Mouse (Mus musculus) mouse embryonic stem cell (cell line): ENCODE data around the gene Tardbp.

ENCODE experiments used
- in situ Hi-C, 2 experiments: fragments of 300-500 bp; cut with MboI; formaldehyde crosslinking; loops; 1 replicate in 1 of 2; 3 replicates in 1 of 2; pipeline ENCODE4 v1.14.3; 2019 to 2020; ENCODE audit warnings: low sequenced_read_pairs in 2 of 2, low pct_unique_long_range_greater_than_20kb in 1 of 2, mixed read lengths in 1 of 2; ENCODE audit not compliant: unreplicated experiment in 1 of 2

Tardbp gene

DNA sequence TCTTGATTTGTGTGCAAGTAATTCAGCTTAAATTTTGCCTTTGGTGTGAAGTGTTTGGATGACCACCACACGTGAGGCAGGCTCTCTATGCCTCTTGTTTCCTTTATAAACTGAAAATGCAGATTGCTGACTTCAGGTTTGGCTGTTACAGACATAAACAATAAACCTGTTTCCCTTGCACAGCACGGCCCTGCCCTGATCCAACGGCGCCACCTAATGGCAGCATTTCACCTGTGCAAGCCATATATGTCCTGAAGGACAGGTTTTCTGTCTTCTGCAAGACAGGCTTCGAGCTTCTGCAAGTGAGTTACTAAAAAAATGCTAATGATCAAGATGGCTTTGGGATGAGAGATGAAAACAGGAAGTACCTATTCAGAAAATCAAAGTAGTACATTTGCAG lies 19.1 kb downstream of the Tardbp start:
- in situ Hi-C loops: no loop called here

GRCm38 (mm10) chr4:148604541-148605165 lies 22.2 kb downstream of the Tardbp start:
- in situ Hi-C loops: no loop called here

DNA sequence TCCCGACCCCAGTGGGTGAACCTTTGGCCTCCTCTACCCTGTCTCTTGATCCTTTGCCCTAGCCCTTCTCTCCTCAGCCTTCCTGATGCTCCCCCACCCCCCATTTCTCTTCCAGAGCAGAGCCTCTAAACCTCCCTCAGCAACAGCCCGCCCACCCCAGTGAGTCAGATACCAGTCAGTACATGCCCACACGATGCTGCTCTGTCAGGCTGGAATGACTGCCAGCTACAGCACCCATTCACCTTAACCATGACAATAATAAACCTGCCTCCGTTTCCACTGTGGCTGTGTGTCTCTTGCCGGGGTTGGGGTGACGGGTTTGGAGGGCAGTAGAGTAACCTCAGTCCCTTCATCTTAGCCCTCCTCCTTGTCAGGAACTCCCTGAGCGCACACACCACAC lies 22.7 kb downstream of the Tardbp start:
- in situ Hi-C loops: no loop called here

- in situ Hi-C loops: no loop called here
These were observed 23.3 kb downstream of the Tardbp start for GRCm38 (mm10) chr4:148603376-148604139.

DNA sequence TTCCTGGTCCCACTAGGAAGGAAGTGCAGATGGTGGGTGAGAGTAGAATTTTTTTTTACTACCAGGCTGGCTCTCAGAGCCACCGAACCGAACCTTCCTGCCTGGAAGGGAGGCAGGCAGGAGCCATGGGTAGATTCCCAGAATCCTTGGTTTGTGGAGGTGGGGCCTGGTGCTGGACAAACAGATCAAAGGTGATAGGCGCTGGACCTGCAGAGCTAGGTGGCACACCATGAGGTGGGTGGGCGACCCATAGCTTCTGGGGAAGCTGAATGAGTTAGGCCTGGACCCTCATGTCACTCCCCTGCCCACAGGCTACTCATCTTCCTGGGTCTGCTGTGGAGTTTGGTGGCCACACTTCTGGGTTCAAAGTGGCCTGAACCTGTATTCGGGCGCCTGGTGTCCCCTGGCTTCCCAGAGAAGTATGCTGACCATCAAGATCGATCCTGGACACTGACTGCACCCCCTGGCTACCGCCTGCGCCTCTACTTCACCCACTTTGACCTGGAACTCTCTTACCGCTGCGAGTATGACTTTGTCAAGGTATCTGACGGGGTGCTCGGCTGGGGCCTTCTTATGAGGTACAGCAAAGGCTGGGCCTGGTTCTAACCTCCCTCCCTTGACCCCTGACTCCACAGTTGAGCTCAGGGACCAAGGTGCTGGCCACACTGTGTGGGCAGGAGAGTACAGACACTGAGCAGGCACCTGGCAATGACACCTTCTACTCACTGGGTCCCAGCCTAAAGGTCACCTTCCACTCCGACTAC lies 24.3 kb downstream of the Tardbp start, which contains the start of gene Masp2:
Gene Masp2, plus strand, starts transcription at position 198 of the 764 bp plus-strand sequence.
- in situ Hi-C loops: no loop called here

GRCm38 (mm10) chr4:148601871-148602270 lies 24.9 kb downstream of the Tardbp start:
- in situ Hi-C loops: no loop called here

DNA sequence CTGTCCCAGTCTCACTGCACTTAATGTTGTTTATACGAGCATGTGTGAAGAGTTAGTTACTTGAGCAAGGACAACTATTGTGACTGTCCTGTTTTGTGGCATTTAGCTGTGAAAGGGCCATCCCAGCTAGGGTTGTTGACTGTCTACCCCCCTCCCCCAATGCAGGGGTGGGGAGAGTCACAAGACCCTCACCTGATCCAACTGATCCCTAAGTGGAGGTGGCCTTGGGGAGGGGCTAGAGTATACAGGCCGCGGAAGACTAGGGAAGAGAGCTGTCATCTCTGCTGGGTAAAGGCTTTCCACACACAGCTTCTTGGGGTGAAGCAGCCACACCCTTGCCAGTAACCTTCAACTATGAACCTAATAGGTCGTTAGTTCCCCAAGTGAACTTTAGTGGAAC lies 26.5 kb downstream of the Tardbp start:
- in situ Hi-C loops: no loop called here

- in situ Hi-C loops: loop anchor here in 1 of 2 experiments (25.0 kb wide), 1 partner anchor 562 kb away; the partner anchor contains the start of genes Clcn6 and Mthfr
These were observed 28.0 kb downstream of the Tardbp start for GRCm38 (mm10) chr4:148598826-148599225.

GRCm38 (mm10) chr4:148596731-148597130 lies 30.1 kb downstream of the Tardbp start:
- in situ Hi-C loops: loop anchor here in 1 of 2 experiments (25.0 kb wide), 1 partner anchor 559 kb away; the partner anchor contains the start of genes Clcn6 and Mthfr

DNA sequence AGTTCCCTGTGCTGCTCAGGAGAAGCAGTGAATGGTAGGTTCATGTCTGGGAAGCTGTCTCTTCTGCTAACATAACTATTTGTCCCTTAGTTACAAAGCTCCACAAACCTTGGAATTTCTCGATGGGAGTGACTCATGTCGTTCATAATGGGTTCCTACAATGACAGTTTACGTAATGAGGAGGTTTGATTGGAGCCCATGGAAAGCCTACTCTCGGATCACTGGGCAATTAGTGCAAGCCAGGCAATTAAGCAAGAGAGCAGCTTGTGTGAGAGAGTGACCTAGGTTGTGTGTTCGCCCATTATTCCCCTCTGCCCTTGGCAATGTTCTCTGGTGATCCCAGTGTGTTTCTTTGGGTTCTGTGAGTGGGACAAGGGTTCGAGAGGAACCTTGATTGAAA lies 30.9 kb downstream of the Tardbp start:
- in situ Hi-C loops: loop anchor here in 1 of 2 experiments (25.0 kb wide), 1 partner anchor 559 kb away; the partner anchor contains the start of genes Clcn6 and Mthfr

DNA sequence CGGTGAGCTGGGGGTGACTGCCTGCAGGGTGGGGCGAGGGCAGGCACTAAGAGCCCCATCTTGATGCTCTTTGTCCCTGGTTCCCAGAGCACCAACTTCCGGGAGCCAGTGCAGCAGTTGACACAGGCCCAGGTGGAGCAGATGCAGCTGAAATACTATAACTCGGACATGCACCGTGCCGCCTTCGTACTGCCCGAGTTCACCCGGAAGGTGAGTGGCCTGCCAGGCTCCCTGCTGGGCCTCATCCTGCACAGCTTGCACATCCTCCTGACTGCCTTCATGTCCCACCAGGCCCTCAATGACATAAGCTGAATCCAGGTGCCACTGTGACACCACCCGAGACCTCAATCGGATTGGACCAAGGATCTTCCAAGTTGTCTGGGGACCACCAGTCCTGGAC lies 32.8 kb downstream of the Tardbp start:
- in situ Hi-C loops: loop anchor here in 1 of 2 experiments (25.0 kb wide), 1 partner anchor 557 kb away; the partner anchor contains the start of genes Clcn6 and Mthfr

DNA sequence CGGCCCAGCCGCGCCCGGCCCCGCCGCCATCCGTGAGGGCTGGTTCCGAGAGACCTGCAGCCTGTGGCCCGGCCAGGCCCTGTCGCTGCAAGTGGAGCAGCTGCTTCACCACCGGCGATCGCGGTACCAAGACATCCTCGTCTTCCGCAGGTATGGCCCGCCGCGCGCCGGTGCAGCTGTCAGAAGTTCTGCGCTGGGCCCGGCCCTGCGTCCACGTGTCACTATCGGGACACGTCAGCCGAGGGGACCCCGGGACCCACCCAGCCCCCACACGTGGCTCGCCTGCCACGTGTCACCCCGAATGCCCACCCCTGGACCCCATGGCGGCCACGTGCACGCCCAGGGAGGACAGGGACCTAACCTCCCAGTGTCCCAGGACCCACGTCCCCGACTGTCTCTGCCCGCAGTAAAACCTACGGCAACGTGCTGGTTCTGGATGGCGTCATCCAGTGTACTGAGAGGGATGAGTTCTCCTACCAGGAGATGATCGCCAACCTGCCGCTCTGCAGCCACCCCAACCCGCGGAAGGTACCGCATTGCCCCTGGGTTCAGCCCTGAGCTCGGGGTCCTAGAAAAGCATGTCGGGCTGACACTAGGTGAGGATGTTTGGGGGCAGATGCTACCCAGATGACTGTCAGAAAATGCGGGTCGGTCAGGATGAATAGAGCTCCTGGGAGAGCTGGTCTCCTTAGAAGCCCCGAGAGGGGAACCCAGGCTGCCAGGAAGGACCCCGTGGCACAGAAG lies 35.0 kb downstream of the Tardbp start:
- in situ Hi-C loops: loop anchor here in 1 of 2 experiments (25.0 kb wide), 1 partner anchor 555 kb away; the partner anchor contains the start of genes Clcn6 and Mthfr

DNA sequence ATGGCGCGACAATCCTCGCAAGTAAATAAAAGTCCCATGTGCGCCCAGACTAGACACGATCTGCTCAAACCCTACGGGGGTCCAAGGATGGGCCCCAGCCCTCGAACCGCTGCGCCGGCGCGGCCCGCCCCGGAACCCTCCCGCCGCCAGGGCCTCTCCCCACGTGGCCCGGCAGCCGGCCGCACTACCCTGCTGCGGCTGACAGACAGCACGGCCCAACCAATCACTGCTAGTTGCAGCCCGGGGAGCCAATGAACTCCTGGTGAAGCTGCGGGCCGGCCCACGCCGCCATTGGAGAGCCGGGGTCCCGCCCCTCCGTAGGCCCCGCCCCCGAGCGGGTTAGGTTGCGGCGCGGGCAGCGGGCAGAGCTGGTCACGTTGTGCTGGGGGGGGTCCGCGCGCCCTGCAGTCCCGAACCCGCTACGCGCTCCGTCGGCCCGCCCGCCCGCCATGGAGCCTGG lies 35.6 kb downstream of the Tardbp start, which contains the start of gene Srm:
Gene Srm, plus strand, starts transcription at position 333 of the 460 bp plus-strand sequence.
- in situ Hi-C loops: loop anchor here in 1 of 2 experiments (25.0 kb wide), 1 partner anchor 554 kb away; the partner anchor contains the start of genes Clcn6 and Mthfr

- in situ Hi-C loops: loop anchor here in 1 of 2 experiments (25.0 kb wide), 1 partner anchor 553 kb away; the partner anchor contains the start of genes Clcn6 and Mthfr
These were observed 36.2 kb downstream of the Tardbp start for GRCm38 (mm10) chr4:148590421-148591170.

DNA sequence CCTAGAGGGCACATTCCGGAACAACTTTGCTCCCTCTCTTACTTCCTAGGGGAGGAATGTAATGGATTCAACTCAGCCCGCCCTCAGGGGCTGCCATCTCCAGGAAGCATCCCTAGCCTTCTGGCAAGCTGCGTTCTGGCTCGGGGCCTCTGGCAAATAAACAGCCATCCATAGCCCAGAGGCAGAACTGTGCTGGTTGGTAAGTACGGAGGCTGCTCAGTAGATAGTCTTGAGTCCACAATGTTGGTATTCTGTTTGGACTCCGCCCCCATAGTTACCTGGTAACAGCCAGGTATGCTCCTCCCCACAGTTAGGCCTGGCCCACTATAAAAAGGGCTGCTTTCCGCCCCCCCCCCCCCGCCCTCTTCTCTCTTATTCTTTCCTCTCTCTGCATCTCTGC lies 37.3 kb downstream of the Tardbp start:
- in situ Hi-C loops: loop anchor here in 1 of 2 experiments (25.0 kb wide), 1 partner anchor 552 kb away; the partner anchor contains the start of genes Clcn6 and Mthfr

DNA sequence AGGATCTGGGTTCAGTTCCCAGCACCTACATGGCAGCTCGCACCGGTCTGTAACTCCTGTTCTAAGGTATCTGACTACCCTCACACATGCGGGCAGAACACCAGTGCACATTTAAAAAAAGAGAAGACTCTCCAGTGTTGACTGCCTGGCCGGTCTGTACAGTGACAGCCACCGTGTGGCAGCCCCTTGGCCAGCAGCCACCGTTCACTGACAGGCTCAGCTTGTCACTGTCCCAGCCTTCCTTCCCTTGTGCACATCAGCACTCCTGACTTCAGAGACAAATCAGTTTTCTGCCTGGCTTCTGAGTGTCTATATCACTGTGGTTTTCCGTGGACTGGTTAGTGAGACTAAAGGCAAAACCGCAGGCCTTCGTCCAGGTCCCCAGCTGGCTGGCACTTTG lies 38.0 kb downstream of the Tardbp start:
- in situ Hi-C loops: loop anchor here in 1 of 2 experiments (25.0 kb wide), 1 partner anchor 551 kb away; the partner anchor contains the start of genes Clcn6 and Mthfr

DNA sequence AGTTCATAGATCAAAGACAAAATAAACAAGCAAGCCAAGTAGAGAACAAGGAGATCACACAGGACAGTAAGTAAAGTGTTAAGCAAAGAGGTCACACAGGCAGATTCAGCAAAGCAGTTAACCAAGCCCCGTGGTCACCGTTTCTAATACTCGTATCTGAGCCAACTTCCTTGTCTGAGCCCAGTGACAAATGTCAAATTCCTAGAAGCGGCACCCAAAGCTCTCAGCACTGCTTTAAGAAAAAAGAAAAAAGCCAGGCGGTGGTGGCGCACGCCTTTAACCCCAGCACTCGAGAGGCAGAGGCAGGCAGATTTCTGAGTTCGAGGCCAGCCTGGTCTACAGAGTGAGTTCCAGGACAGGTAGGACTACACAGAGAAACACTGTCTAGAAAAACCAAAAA lies 40.2 kb downstream of the Tardbp start:
- in situ Hi-C loops: loop anchor here in 1 of 2 experiments (25.0 kb wide), 1 partner anchor 549 kb away; the partner anchor contains the start of genes Clcn6 and Mthfr
